Mouse (Mus musculus): ENCODE results near the gene 6430548M08Rik.

Gene 6430548M08Rik

GRCm38 (mm10) chr8:120110966-120111365 is 3.0 kb upstream of the 6430548M08Rik start:
- no peak for DNase-seq

- no peak for DNase-seq
Measured at GRCm38 (mm10) chr8:120111382-120111781, 2.6 kb upstream of the 6430548M08Rik start.

DNA sequence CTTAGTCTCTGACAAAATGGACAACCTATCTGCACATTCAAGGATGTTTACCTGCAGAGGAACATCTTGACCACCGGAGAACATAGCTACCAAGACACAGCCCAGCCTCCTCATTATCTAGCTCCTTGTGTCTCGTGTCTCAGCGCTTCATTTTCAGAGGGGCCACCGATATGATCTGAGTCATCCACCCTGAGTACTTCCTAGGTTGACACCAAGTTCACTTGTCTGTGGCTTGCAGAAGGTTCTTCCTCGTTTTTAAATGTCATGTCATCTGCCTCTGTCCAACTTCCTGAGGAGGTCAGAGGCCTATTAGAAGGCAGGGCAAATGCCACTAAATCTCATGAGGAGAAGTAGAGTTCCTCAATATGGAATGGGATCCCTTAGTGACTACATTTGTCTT is 1.4 kb upstream of the 6430548M08Rik start:
- DNase-seq, result peak; percentile 22

- DNase-seq, result peak; percentile 78
Measured at GRCm38 (mm10) chr8:120113306-120113705, 646 bp upstream of the 6430548M08Rik start.

DNA sequence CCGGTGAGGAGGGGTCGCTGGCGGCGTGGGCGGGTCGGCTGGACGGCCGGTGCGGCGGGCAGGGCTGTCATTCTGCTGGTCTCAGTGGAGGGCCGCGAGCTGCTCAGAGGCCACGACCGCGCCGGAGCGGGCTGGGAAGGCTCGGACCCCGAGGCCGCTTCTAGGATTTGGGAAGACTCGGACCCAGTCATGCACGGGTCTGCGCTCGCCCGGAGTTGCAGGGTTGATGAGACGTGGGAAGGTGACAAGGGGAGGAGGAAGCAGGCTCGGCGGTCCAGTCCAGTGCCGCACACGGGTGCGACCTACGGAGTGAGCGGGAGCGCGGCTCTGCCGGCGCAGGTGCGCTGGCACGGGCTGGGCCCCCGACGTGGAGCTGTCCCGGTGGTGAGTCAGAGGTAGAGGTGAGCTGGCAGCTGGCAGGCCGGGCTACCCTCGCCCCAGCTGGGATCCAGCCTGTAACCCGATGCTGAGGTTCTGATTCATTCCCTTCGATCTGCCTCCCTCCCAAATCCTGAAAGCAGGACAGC is 426 bp downstream of the 6430548M08Rik start:
- peak; percentile 82 for DNase-seq

DNA sequence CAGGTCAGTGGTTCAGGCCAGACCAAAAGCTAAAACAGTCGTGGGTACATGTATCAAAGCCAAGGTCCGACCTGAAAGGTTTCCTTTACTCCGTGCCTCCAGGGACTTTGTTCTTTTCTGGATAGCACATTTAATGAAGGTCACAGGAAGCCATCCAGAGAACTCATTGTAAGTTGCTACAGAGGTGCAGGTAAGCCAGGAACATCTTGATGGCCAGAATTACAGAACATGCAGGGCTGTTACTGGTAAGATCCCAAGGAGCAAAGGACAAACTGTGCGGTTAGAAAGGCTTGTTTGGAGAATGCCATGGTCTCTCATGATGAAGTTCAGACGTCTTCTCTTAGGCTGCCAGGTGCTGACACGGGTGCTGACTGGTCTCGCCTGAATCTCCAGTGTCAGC is 2.6 kb downstream of the 6430548M08Rik start:
- no peak for DNase-seq

- DNase-seq, result no peak
Measured at GRCm38 (mm10) chr8:120118162-120118561, 4.2 kb downstream of the 6430548M08Rik start.

DNA sequence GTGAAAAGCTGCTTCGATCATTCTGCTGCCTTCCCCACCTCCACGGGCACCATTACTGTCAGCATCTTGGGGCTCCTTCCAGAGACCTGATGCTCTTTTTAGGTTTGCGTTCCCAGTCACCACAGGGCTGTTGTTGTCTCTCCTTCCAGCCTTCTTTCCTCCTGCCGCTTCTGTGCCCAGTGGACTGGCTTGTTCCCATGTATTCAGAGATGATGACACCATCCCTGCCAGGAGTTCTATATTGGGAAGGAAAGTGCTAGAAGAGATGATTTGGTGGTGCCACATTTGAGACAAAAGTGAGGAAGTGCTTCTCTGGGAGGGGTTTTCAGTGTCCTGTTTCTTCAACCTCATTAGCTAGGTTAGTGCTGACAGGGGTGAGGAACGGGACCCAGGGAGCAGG is 4.9 kb downstream of the 6430548M08Rik start:
- no peak for DNase-seq

GRCm38 (mm10) chr8:120119429-120119828 is 5.5 kb downstream of the 6430548M08Rik start:
- no peak for DNase-seq

DNA sequence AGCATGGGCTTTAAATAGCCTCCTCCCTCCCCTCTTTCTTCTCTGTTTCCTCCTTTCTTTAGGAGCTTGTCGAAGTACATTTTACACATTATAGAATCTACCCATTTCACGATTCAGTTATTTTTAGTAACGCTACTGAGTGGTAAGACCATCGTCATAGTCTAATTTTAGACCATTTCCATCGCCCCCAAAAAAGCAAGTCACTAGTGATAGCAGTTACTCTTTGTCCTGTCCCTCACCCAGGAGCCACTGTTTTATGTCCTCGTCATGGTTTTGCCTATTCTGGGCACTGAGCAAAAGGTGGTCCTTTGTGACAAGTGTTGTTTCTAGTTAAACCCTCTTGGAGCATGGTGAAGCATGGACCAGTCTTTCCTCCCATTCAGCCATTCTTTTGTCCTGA is 6.0 kb downstream of the 6430548M08Rik start:
- DNase-seq, result no peak

DNA sequence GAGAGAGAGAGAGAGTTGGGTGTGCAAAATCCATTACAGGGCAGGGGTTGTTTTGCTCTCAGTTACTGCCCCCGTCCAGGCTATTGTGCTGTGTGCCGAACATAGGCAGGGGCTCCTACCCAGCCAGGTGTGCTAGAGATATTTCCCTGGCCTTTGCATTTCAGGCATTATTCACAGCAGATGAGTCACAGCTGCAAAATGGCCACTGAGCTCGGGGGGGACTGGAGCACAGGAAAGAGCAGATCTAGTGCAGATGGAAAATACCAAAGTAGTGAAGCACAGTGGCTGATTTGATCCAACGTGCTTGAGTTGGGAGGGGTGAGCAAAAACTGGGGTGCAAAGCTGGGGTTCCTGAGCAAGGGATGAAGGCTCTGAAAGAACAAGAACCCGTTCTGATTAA is 7.0 kb downstream of the 6430548M08Rik start:
- no peak for DNase-seq

DNA sequence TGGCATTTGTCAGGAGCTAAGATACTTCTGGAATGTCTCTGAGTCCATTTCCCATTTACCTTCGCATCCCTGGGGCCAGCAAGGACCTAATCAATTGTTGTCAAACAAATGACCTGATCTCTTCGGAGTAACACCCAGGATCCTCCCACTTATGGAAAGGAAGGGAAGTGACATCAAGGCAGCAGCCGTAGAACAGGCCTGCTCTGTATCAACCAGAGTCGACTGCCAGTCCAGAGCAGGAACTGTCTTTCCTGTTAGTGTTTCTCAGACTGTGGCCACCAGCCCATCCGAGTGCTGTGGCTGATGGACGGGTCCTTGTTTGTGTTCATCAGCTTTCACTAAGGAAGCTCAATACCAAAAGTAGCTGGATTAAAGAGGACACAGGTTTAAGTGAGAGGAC is 10.3 kb downstream of the 6430548M08Rik start:
- no peak for DNase-seq

GRCm38 (mm10) chr8:120124836-120125389 is 11.0 kb downstream of the 6430548M08Rik start:
- no peak for DNase-seq

DNA sequence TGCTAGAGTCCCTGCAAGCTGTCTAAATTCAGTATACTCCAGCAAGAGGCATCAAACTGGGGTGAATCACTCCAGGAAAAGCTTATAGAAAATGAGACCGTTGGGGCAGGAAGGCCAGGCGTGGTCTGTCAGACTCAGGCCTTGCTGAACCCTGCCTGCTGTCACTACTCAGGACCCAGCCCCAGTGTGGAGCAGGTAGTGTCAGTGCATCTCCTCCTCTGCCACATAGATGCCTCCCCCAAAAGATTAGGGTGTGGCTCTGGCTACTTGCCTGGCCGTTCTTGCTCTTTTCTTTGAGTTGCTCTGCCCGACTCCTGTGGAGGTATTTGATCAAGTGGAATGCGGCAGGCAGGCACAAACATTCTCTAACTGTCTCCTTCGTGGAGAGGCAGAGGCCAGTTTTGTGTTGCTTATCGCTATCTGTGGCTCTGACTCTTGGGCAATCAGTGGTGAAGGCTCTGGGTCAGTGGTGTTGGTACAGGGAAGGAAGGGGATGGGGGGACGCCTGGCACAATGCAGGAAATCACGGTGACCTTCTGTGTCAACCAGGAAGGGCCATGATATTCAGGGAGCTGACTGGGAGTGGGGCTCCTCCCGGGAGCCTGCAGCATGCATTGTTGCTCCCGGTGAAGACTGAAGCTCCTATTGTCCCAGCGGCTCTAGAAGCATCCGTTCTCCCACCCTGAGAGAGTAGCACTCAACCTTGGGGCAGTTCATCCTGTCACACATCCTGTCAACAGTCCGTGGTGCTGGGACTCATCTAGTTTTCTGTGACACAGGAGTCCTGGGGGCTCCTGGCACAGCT is 12.6 kb downstream of the 6430548M08Rik start:
- no peak for DNase-seq

GRCm38 (mm10) chr8:120129547-120129946 is 15.6 kb downstream of the 6430548M08Rik start:
- no peak for DNase-seq

DNA sequence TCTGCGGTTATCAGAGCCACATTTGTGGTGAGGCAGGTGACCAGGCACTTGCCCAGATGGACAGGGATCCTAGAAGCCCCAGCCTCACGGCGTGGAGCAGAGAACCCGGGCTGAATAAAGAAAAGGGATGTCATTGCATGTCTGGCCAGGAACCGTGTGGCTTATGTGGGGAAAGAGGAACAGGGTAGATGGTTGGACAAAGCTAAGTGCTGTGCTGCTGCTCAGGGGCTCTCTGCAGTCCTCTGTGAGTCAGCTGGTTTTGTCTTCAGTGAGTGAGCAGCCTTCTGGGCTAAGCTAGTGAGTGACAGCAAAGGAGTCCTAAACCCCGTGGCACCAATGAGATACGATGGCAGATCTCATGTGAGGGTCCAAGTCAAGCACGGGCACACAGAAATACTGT is 17.2 kb downstream of the 6430548M08Rik start:
- no peak for DNase-seq

DNA sequence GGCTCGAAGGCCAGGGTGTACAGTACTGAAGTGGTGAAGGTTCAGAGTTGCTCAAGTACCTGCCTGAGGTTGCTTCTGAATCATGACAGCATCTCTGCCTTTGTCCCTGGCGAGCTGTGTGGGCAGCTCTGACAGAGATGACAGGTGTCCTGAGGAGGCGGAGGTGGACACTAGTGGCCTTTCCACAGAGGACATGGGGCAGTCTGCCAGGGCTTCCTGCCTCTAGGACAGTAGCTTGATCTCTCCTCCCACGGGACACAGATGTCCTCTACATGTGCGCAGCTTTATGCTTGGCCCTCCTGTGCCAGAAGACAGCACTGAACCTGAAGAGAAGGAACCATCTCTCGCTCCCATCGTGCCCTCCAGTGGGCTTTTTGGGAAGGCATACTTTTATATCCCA is 19.2 kb downstream of the 6430548M08Rik start:
- peak; percentile 97 for DNase-seq

DNA sequence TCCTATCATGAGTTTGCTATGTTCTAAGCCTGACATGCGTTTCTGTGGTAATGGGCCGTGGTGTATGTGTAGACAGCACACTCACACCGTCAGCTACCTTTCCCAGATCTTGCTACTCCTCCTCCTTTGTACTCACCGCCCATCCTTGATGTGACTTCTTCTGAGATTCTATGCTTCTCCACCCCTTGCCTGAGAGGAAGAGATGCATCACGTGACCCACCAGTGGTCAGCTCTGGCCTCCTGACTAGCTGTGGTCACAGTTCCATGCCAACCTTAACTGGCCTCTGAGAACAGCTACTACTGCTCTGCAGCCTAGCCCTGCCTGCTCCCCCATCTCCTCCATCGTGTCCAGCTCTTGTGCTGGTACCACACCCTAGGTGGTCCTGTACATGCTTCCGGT is 21.7 kb downstream of the 6430548M08Rik start:
- peak; percentile 47 for DNase-seq

DNA sequence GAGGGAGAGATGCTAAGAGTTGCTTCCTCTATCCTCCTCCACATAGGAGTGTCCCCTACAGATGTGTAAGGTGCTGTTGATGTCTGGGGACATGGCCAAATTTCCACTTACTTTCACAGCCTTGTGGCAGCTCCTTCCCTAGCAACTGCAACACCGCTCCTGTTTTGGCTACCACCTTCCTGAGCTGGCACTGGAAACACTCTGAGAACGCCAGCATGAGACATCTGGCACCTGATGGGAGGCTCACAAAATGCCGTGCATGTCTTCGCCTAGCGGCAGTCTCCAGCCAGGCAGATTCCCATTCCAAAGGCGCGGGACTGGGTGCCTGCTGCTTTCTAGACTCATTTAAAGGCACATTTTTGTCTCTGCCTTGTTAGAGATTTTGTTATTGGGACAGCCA is 22.7 kb downstream of the 6430548M08Rik start:
- DNase-seq, result peak; percentile 78

DNA sequence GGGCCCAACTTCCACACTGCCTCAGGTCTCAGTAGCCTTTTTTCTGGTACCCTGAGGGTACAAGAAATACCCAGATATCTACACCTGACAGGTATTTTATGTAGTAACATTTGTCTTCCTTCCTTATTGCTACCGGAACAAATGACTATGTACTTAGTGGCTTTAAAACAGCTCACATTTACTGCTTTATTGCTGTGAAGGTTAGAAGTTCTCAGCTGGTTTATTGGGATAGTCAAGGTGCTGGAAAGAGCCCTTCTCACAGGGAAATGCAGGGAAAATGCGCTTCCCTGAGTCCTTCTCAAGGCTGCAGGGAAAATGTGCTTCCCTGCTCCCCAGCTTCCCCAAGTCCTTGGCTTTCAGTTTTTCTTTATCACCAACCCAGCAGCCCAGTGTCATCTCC is 25.0 kb downstream of the 6430548M08Rik start:
- no peak for DNase-seq

DNA sequence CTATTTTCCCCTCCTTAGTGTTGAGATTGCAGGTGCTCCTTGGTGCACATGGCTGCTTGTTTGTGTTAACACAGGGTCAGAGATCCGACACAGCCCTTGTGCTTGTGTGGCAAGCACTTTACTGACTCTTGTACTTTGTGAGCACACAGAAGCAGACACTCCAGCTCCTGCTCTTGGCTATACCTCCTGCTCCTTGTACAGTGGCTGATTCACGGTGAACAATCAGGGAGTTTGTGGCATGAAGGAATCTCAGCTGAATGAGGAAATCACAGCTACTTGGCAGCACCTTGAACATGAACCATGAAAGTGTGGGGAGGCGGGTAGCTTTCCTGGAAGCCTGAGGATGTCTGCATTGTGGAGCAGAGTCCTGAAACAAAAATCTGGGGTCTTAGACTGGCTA is 26.8 kb downstream of the 6430548M08Rik start:
- DNase-seq, result no peak

DNA sequence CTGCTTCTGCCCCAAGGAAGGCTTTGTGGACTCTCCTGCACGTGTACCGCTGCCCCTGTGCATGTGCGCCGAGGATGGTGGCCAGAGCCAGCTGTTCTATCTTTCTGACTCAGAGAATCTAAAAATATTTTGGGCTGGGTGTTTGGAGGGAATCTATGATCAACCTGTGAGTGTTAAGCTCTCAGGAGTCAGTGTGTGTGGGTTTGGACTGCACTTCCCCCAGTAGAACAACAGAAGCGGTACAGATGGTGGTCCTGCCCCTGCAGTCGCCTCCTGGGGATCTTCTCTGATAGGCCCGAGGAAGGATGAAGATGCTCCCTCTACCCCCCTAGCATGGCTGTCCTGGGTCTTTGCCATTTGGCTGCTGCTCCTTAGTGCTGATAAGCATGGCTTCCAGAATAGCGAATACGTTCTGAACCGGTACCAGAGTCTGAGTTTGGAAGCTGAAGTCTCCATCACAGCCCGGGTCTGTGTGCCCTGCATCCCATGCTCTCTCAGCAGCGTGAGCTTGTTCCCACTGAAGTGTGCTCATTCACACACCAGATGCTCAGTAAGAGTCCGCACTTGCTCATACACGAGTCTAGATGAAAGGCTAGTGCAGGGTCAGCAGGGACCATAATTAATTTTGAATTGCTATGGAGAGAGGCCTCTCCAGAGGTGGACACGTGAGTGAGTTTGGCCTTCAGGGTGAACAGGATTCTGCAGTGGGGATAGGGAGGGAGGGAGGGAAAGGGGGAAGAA is 30.1 kb downstream of the 6430548M08Rik start:
- peak; percentile 64 for DNase-seq

DNA sequence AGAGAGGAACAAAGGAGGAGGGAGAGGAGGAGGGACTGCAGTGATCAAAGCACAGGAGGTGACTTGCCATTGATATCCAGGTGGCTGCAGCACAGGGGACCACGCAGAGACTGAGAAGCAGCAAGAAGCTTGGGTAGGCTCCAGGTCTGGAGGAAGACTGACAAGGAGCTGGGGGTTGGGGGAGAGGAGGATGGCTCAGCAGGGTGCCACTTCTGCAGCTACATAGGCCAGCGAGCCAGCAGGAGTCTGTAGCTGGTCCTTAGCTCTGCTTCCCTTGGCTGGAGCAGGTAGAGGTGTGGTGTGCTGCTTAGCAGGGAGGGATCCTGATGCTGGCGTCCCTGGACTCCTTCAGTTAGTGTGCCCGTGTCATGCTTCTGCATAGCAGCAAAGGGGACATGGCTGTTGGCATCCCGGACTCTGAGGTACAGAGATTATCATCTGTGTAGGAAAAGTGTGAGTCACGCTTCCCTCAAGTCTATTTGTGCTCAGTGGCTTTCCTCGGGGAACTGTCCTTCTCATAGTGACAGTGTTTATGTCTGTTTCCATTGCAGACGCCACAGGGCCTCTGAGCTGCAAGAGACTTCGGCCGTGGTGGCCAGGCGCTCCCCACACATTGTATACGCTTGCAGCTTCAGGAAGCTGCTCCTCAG is 30.8 kb downstream of the 6430548M08Rik start:
- peak; percentile 82 for DNase-seq

Data from cerebellum, adult 11-12 months (tissue).